Mouse (Mus musculus) forebrain, embryonic 15.5 days (tissue): ENCODE results near the gene Trpm3. TPM values are rescaled to one million over a fixed set of nuclear protein-coding genes. Genes with fewer than 3 reads are reported as not detected.
"Not testable (repeated sequence)": the region's sequence is repeated elsewhere in the genome, so short reads cannot be mapped to it uniquely, and the experiment has no call there.

Source experiments
- ATAC-seq: fragments of 200-750 bp; cut with Nextera tagmentation; replicated peaks from 2 replicates; pipeline ENCODE4 v1.8.0; 2017; ENCODE audit warnings: mild to moderate bottlenecking, moderate TSS enrichment, moderate library complexity
- H3K27ac ChIP-seq: fragments of 300-500 bp; sonication (generic); replicated peaks from 2 replicates; pipeline ENCODE4 v1.5.1; 2015; ENCODE audit warnings: mild to moderate bottlenecking, inconsistent platforms
- H3K27me3 ChIP-seq: fragments of 300-500 bp; sonication (generic); 2 replicates; pipeline ENCODE4 v1.6.1; 2015; ENCODE audit warnings: inconsistent platforms
- H3K36me3 ChIP-seq: fragments of 300-500 bp; sonication (generic); 2 replicates; pipeline ENCODE4 v1.6.1; 2015; ENCODE audit warnings: mild to moderate bottlenecking, inconsistent platforms
- H3K4me1 ChIP-seq: fragments of 300-500 bp; sonication (generic); 2 replicates; pipeline ENCODE4 v1.6.1; 2015; ENCODE audit warnings: inconsistent platforms
- H3K4me2 ChIP-seq: fragments of 300-500 bp; sonication (generic); replicated peaks from 2 replicates; pipeline ENCODE4 v1.6.1; 2015; ENCODE audit warnings: mild to moderate bottlenecking, inconsistent platforms
- H3K4me3 ChIP-seq: fragments of 300-500 bp; sonication (generic); 2 replicates; pipeline ENCODE4 v1.5.1; 2015; ENCODE audit warnings: mild to moderate bottlenecking, inconsistent platforms
- H3K9ac ChIP-seq: fragments of 300-500 bp; sonication (generic); replicated peaks from 2 replicates; pipeline ENCODE4 v1.6.1; 2015; ENCODE audit warnings: mild to moderate bottlenecking, inconsistent platforms
- H3K9me3 ChIP-seq: fragments of 300-500 bp; sonication (generic); 2 replicates; pipeline ENCODE4 v1.6.1; 2016; ENCODE audit warnings: inconsistent platforms
- WGBS: fragments of 180-500 bp; shearing (Covaris S2); methylation state at CpG from one replicate; pipeline ENCODE4 v1.1.7; 2015; ENCODE audit warnings: mixed read lengths; 5-methylcytosine and 5-hydroxymethylcytosine counted together
- polyA plus RNA-seq: library from polyadenylated mRNA; unstranded; fragments of >200 nt; fragmentation: Nextera tagmentation; extraction: Ambion mirVana; gene quantifications from 2 replicates; pipeline ENCODE4 v1.2.1, GENCODE M21; 2015

The Trpm3 gene
- polyA plus RNA-seq, 1 experiment from 2014 or later = 21.6 TPM

- Histone ChIP-seq H3K27me3 (no peaks in the 10 kb centered on the region), H3K4me3 (no peak overlapping the region), H3K4me1 (no peaks in the 10 kb centered on the region), H3K9ac (no peak overlapping the region), H3K27ac (no peak overlapping the region), H3K4me2 (no peak overlapping the region), H3K9me3 (no peaks in the 10 kb centered on the region), H3K36me3 (no peaks in the 10 kb centered on the region)
- 90% methylated on average over 7 of the region's 7 CpGs for WGBS
- ATAC-seq = no peak
Measured at GRCm38 (mm10) chr19:23026427-23026826, 887.6 kb downstream of the Trpm3 start.

DNA sequence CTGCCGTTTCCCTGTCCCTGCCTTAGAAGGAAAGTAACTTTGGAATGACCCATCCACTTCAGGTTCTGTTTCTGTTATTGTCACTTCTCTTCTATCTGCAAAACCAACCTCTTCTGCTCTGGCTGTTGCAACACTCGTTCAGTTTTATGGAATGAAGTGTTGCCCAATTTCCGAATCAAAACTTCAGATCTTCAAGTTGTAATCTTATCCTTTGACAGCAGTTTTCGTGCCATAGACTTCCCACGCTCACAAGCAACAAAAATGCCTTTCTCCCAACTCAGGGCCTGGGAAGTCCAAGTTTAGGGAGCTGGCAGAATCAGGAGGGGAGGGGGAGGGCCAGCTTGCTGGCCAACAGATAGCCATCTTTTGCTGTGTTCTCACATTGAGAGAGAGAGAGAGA is 889.4 kb downstream of the Trpm3 start:
- WGBS = 80% methylated on average over 5 of the region's 5 CpGs
- H3K4me2 ChIP-seq = no peak overlapping the region

GRCm38 (mm10) chr19:23033343-23033742 is 894.5 kb downstream of the Trpm3 start:
- H3K9ac ChIP-seq, H3K9me3 ChIP-seq, H3K4me1 ChIP-seq, H3K4me3 ChIP-seq, H3K27me3 ChIP-seq, H3K4me2 ChIP-seq, H3K36me3 ChIP-seq, ATAC-seq, H3K27ac ChIP-seq: not testable (repeated sequence)
- 40% methylated on average over 1 of the region's 1 CpGs for WGBS

More for the DNA sequence above, 889.4 kb downstream of the Trpm3 start:
- H3K27ac ChIP-seq = no peak overlapping the region
- no peaks in the 10 kb centered on the region for H3K27me3 ChIP-seq
- ATAC-seq = no peak
- no peaks in the 10 kb centered on the region for H3K4me1 ChIP-seq
- H3K4me3 ChIP-seq = no peak overlapping the region
- H3K36me3 ChIP-seq = no peaks in the 10 kb centered on the region
- no peak overlapping the region for H3K9ac ChIP-seq
- H3K9me3 ChIP-seq = no peaks in the 10 kb centered on the region

DNA sequence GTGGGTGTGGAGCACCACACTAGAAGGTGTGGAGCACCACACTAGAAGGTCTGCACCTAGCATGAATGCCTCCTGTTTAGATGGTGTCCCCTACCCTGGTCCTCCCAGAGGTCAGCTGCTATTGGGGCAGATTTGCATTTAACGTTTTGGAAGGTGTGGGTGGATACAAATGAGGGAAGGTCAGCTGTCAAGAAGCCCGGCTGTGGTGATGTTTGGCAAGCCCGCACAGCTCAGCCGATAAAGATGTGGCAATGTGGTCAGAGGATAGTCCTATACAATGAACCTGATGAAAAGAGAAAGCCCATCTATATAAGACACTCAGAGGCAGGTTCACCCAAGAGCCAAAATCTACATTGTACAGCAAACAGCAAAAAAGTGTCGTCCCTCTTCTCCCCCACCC is 895.3 kb downstream of the Trpm3 start:
- Histone ChIP-seq H3K4me1 (no peaks in the 10 kb centered on the region), H3K27me3 (no peaks in the 10 kb centered on the region), H3K4me3 (no peak overlapping the region), H3K9ac (no peak overlapping the region), H3K4me2 (no peak overlapping the region), H3K36me3 (no peaks in the 10 kb centered on the region), H3K27ac (no peak overlapping the region), H3K9me3 (no peaks in the 10 kb centered on the region)
- no peak for ATAC-seq
- WGBS = 84% methylated on average over 5 of the region's 5 CpGs

GRCm38 (mm10) chr19:23034933-23035332 is 896.1 kb downstream of the Trpm3 start:
- WGBS = 90% methylated on average over 4 of the region's 4 CpGs
- Histone ChIP-seq H3K36me3 (no peaks in the 10 kb centered on the region), H3K9me3 (no peaks in the 10 kb centered on the region), H3K4me1 (no peaks in the 10 kb centered on the region), H3K27ac (no peak overlapping the region), H3K4me2 (no peak overlapping the region), H3K9ac (no peak overlapping the region), H3K27me3 (no peaks in the 10 kb centered on the region), H3K4me3 (no peak overlapping the region)
- no peak for ATAC-seq

DNA sequence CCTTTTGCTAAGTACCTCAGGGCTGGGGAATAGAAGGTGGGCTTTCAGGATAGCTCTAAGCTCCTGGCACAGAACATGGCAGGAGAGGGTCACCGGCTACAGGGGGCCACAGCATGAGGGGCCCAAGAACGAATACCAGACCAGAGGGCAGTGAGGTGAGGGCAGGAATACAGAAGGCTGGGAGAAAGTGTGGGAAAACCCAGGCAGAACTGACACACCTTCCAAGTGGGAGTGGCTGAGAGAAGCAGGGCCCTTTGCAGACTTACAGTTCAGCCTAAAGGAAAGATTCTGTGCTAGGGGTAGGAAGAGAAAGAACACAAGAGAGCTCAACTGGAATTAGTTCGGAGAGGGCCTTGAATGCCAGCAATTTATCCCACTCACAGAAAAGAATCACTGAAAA is 896.9 kb downstream of the Trpm3 start:
- no peak overlapping the region for H3K4me2 ChIP-seq
- H3K27ac ChIP-seq = no peak overlapping the region
- H3K4me1 ChIP-seq = no peaks in the 10 kb centered on the region
- no peak overlapping the region for H3K4me3 ChIP-seq
- 90% methylated on average over 3 of the region's 3 CpGs for WGBS
- H3K27me3 ChIP-seq = no peaks in the 10 kb centered on the region
- no peak overlapping the region for H3K9ac ChIP-seq
- no peaks in the 10 kb centered on the region for H3K36me3 ChIP-seq
- no peak for ATAC-seq
- H3K9me3 ChIP-seq = no peaks in the 10 kb centered on the region

DNA sequence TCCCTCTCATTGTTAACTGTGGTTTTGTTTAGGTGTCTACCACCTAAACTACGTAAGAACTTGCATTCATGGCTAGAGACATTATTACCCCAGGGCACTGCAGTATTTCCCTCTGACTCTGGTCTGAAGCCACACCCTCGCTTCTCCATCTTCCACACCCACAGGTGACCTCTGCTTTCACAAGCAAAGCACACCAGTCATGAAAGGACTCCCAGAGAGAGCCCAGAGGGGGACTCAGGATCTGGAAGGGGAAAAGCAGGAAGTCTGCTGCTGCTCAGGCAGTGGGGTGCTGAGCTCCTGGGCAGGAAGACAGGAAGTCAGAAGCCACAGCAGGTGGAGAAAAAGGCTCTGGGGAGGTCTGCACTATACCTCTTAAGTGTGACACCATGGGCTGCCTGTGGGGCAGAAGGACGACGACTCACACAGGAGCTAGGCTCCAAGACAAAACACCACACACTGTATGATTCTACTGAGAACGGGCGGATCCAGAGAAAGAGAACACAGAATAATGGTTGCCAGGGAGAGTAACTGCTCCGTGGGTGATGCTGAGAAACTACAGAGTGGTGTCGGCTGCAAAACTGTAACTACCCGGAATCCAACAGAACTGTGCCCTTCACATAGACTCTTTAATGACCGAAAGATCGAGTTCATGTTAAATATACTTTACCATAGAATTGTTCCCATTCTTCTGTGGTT is 898.1 kb downstream of the Trpm3 start:
- no peak overlapping the region for H3K4me2 ChIP-seq
- no peaks in the 10 kb centered on the region for H3K36me3 ChIP-seq
- no peak overlapping the region for H3K27ac ChIP-seq
- no peak overlapping the region for H3K9ac ChIP-seq
- ATAC-seq = 0 out of 2 replicates have a peak, but pooled peaks have one; percentile 23
- no peaks in the 10 kb centered on the region for H3K4me1 ChIP-seq
- no peaks in the 10 kb centered on the region for H3K27me3 ChIP-seq
- H3K9me3 ChIP-seq = no peaks in the 10 kb centered on the region
- WGBS = 44% methylated on average over 11 of the region's 11 CpGs
- no peak overlapping the region for H3K4me3 ChIP-seq

DNA sequence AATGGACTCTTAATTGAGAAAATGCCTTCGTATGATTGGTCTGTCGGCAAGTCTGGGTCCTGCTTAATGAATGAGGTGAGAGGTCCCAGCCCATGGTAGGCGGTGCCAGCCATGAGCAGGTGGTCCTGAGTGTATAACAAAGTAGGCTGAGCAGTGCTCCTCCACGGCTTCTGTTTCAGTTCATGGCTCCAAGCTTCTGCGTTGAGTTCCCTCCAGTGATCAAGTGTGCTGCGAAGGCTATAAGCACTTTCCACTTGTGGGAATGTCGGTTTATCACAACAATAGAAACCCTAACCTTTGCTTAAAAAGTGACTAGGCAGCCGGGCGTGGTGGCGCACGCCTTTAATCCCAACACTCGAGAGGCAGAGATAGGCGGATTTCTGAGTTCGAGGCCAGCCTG is 898.7 kb downstream of the Trpm3 start:
- H3K36me3 ChIP-seq = no peaks in the 10 kb centered on the region
- 83% methylated on average over 14 of the region's 14 CpGs for WGBS
- ATAC-seq = no peak

GRCm38 (mm10) chr19:23038321-23038720 is 899.5 kb downstream of the Trpm3 start:
- H3K9me3 ChIP-seq = no peaks in the 10 kb centered on the region
- no peak overlapping the region for H3K27ac ChIP-seq
- WGBS = 89% methylated on average over 2 of the region's 2 CpGs
- ATAC-seq = no peak
- H3K4me1 ChIP-seq = no peaks in the 10 kb centered on the region
- H3K27me3 ChIP-seq = no peaks in the 10 kb centered on the region
- no peak overlapping the region for H3K4me2 ChIP-seq
- no peaks in the 10 kb centered on the region for H3K36me3 ChIP-seq
- H3K4me3 ChIP-seq = no peak overlapping the region
- no peak overlapping the region for H3K9ac ChIP-seq

More for the DNA sequence above, 898.7 kb downstream of the Trpm3 start:
- Histone ChIP-seq H3K27me3 (no peaks in the 10 kb centered on the region), H3K9me3 (no peaks in the 10 kb centered on the region), H3K4me3 (no peak overlapping the region), H3K9ac (no peak overlapping the region), H3K4me2 (no peak overlapping the region), H3K4me1 (no peaks in the 10 kb centered on the region), H3K27ac (no peak overlapping the region)

GRCm38 (mm10) chr19:23041483-23042167 is 902.8 kb downstream of the Trpm3 start:
- Histone ChIP-seq H3K4me2 (no peak overlapping the region), H3K4me1 (no peaks in the 10 kb centered on the region), H3K36me3 (no peaks in the 10 kb centered on the region), H3K9ac (no peak overlapping the region), H3K27ac (no peak overlapping the region), H3K27me3 (no peaks in the 10 kb centered on the region), H3K9me3 (no peaks in the 10 kb centered on the region), H3K4me3 (no peak overlapping the region)
- 58% methylated on average over 6 of the region's 6 CpGs for WGBS
- ATAC-seq = no peak

GRCm38 (mm10) chr19:23042168-23042733 is 903.4 kb downstream of the Trpm3 start:
- no peaks in the 10 kb centered on the region for H3K27me3 ChIP-seq
- 78% methylated on average over 6 of the region's 6 CpGs for WGBS
- no peaks in the 10 kb centered on the region for H3K9me3 ChIP-seq
- H3K36me3 ChIP-seq = no peaks in the 10 kb centered on the region
- ATAC-seq = no peak
- H3K4me1 ChIP-seq = no peaks in the 10 kb centered on the region
- H3K4me3 ChIP-seq = no peak overlapping the region
- H3K27ac ChIP-seq = no peak overlapping the region
- no peak overlapping the region for H3K4me2 ChIP-seq
- no peak overlapping the region for H3K9ac ChIP-seq

GRCm38 (mm10) chr19:23043699-23044098 is 904.9 kb downstream of the Trpm3 start:
- H3K27ac ChIP-seq = no peak overlapping the region
- H3K9me3 ChIP-seq = no peaks in the 10 kb centered on the region
- H3K4me3 ChIP-seq = no peak overlapping the region
- no peaks in the 10 kb centered on the region for H3K36me3 ChIP-seq
- H3K27me3 ChIP-seq = no peaks in the 10 kb centered on the region
- H3K4me2 ChIP-seq = no peak overlapping the region
- no peak for ATAC-seq
- no peaks in the 10 kb centered on the region for H3K4me1 ChIP-seq
- no peak overlapping the region for H3K9ac ChIP-seq
